Mouse (Mus musculus) lung, postnatal 14 days (tissue): Measurements from ENCODE around the gene Slc9a3r1.

Experiments
- DNase-seq: peaks from one replicate; pipeline ENCODE4 v3.0.0; 2021

The Slc9a3r1 gene

DNA sequence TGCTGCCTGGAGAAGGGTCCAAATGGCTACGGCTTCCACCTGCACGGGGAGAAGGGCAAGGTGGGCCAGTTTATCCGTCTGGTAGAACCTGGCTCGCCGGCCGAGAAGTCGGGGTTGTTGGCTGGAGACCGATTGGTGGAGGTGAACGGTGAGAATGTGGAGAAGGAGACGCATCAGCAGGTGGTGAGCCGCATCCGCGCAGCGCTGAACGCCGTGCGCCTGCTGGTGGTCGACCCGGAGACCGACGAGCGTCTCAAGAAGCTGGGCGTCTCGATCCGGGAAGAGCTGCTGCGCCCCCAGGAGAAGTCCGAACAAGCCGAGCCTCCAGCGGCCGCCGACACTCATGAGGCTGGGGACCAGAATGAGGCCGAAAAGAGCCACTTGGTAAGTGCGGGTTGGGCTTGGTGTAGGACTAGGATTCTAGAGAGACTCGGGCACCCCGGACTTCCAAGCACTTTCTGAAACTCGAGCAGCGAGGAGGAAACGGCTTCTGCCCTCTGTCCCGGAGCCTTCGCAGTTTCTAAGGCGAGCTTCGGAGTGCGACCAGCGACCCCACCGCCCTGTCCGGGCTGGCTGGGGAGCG, 518 bp downstream of the Slc9a3r1 start:
- peak; percentile 48 for DNase-seq

- no peak for DNase-seq
These were observed 1.3 kb downstream of the Slc9a3r1 start for GRCm38 (mm10) chr11:115164341-115164975.

DNA sequence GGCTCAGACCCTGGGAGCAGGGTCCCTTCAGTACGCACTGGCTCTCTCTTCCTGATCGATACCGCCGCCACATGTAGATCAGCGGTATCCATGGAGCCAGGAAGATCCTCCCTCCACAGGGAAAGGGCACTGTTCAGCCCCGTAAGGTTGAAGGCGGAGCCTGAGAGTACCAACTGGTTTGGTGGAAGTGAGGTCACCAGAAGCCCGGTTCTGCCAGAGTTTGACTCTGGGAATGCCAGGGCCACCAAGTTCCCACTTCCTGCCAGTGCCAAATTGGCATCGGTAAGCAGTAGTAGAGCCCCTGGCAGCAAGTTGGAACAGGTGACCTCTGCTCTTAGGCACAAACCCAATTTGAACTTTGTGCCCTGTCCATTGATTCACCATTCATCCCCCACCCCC, 1.8 kb downstream of the Slc9a3r1 start:
- DNase-seq, result peak; percentile 38

GRCm38 (mm10) chr11:115166776-115167175, 3.6 kb downstream of the Slc9a3r1 start:
- DNase-seq, result no peak

GRCm38 (mm10) chr11:115167631-115168249, 4.6 kb downstream of the Slc9a3r1 start:
- DNase-seq, result no peak

DNA sequence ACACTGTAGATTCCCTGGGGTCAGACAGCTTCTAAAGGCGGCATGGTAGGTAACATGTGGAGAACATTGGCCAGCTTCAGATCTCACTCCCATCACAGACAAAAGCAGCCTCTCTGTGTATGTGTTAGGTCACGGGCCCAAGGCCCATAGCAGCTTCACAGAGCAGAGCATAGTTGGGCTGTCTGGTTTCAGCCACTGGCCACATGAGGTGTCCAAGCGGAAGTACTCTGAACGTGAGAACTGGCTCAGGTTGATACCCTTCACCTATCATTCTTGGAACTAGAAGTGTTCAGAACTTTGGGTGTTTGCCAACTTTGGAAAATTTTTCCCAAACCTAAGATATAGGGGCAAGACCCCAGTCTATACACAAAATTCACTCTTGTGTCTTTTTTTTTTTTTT, 6.3 kb downstream of the Slc9a3r1 start:
- no peak for DNase-seq

- DNase-seq, result no peak
These were observed 8.0 kb downstream of the Slc9a3r1 start for GRCm38 (mm10) chr11:115171125-115171524.

- peak; percentile 50 for DNase-seq
These were observed 9.7 kb downstream of the Slc9a3r1 start for GRCm38 (mm10) chr11:115172825-115173287.

DNA sequence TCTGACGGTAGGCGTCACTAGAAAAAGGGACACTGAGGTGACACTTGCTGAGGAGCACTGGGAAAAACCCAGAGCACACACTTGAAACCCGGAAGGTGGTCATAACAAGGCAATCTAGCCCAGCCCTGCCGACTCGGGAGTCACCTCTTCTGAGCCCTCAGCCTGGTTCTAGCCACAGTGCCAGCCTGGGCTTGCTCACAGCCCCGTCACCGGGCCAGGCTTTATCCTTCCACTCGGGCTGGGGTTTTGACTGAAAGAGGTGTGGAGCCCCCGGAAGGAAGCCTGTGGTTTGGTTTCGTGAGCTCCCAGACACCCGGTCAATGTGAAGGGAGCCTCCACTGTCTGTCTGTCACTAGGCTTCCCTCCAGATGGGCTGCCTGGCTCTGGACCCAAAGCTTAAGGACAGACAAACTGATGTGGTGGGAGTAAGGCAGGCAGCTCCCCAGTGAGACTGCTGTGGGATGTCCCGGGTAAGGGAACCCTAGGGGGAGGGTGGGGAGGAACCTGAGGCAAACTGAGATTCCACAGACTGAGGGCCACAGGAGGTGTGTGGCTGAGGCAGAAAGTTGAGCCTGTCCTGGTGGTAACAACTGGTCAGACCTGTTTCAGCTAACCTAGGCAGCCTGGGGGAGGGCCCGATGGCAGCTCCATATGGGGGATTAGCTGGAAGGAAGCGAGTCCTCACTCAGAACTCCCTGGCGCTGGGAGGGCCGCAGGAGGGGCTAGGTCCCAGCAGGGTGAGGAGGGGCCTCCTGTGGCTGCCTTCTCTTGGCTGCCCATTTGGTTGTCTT, 10.6 kb downstream of the Slc9a3r1 start:
- no peak for DNase-seq

GRCm38 (mm10) chr11:115176399-115177190, 13.5 kb downstream of the Slc9a3r1 start:
- DNase-seq, result no peak

DNA sequence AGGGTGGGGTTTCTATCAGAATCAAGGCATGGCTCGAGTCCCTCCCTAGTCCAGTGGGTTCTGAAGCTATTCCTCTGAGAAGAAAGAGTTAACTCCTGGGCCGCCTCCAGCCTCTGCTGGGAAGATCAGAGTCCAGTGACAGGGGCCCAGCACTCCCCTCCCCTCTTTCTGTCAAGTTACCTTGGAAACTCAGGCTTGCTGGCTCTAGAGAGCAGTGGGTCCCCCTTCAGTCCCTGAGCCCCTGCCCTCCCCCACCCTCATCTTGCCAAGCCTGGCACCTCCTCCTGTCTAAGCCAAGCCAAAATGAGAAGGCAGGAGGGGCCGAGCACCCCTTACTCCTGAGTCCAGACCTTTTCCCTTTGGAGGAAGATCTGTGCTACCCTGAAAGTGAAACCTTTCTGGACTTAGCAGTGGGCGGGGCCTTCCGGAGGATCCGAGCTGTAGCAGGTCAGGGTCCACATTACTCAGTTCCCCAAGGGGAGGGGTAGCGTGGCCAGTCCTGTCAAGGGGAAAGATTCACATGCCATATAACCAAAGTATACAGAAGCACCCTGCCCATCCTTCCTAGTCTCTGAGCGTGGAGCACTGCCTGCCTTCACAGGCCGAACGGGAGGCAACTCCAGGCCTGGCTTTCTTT, 14.5 kb downstream of the Slc9a3r1 start:
- DNase-seq, result no peak

- DNase-seq, result no peak
These were observed 15.6 kb downstream of the Slc9a3r1 start for GRCm38 (mm10) chr11:115178766-115179165.

GRCm38 (mm10) chr11:115179191-115179590, 16.1 kb downstream of the Slc9a3r1 start:
- no peak for DNase-seq

DNA sequence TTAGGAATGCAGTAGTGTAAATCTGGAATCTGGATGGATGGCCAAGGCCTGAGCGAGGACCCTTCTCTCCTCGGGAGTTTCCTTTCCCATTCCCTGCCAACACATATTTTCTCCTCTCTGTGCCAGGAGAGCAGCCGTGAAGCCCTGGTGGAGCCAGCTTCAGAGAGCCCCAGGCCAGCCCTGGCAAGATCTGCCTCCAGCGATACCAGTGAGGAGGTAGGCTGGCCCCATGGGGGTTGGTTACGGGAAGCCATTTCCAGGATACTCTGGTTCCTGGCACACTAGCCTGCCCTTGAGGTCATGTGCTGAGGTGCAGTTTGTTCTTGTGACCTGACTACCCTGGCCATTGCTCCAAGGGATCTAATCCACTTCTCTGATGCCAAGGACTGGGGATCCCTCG, 16.7 kb downstream of the Slc9a3r1 start:
- no peak for DNase-seq

DNA sequence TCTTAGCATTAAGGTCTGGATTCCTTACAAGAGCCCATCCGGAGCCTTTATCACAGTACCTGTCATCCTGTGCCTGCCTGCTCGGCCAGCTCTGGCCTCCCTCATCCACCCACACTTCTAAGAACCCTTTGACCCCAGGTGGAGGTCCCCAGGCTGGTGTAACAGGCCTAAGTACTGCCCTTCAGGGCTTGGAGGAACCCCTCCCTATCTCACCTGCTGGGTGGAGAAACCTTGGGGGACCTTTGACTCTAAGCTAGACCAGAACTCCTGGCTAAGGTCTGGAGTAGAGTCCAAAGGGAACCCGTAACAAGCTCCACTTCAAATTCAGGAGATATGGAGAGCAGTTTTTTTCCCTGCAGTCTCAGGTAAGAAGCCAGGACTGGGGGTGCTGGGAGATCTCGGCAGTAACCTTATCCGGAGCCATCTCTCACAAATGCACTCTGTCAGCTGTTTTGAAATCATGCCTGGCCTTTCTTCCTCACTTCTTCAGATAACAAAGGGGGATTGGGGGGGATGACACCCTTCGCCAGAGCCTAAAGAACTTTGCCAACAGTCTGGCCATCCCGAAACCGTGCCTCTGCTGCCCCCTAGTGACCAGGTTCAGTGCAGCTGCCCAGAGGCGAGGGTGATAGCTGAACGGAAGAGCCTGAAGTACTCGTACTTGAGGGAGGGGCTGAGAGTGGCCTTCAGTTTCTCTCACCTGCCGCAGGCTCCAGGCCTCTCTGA, 18.9 kb downstream of the Slc9a3r1 start:
- DNase-seq, result peak; percentile 91

- DNase-seq, result no peak
These were observed 21.8 kb downstream of the Slc9a3r1 start for GRCm38 (mm10) chr11:115184973-115185372.

- peak; percentile 100 for DNase-seq
These were observed 24.1 kb downstream of the Slc9a3r1 start, which contains the start of gene Tmem104 for GRCm38 (mm10) chr11:115187224-115187639. Gene Tmem104, plus strand, starts transcription at chr11:115187487.

DNA sequence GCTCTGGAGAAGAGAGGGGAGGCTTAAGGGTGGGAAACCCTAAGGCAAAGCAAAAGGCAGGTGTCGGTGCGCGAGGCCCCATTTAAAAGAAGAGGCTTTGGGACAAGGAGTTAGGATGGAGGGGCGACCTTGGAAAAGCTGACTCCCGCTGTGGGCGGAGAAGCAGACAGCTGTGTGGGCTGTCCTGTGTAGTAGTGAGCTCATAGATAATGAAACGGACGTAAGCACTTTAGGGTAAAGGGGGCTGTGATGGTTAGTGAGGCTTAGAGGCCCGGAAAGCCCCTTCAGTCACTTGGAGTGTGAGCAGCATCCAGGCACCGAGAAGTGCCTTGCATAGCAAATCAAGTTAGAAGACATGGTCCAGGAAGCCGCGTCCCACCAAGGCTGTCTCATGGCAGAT, 24.6 kb downstream of the Slc9a3r1 start, which contains the start of gene Nat9:
Nat9 (minus strand) TSS at position 167 of the 400 bp plus-strand sequence.
- DNase-seq, result no peak

DNA sequence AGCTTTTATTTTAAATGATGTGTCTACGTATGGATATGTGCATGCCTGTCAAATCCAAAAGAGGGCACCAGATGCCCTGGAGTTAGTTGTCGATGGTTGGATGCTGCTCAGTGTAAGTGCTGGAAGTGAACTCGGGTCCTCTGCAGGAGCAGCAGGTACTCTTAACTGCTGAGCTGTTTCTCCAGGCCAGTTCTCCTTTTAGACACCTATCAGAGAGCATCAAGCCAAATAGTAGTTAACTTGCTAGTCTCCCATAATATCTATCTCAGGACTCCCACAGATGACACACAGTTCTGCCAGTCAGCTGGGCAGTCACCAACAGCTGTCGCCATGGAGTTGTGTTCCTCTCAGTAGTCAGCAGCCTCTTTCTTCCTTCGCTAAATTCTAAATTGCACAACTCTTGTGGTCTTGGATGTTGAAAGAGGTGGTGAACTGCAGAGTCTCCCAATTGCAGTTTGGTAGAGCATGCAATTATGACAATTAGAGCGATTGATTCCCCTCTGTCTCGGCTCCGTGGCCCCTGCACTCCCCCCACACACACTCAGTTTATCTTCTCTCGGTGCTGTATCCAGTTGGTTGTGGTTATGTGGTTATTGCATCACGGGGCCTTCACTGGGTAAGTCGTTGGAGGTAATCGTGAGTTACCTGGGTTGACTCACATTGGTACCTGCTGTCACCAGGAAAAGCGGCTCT, 25.5 kb downstream of the Slc9a3r1 start:
- no peak for DNase-seq

- no peak for DNase-seq
These were observed 26.2 kb downstream of the Slc9a3r1 start for GRCm38 (mm10) chr11:115189304-115189703.

DNA sequence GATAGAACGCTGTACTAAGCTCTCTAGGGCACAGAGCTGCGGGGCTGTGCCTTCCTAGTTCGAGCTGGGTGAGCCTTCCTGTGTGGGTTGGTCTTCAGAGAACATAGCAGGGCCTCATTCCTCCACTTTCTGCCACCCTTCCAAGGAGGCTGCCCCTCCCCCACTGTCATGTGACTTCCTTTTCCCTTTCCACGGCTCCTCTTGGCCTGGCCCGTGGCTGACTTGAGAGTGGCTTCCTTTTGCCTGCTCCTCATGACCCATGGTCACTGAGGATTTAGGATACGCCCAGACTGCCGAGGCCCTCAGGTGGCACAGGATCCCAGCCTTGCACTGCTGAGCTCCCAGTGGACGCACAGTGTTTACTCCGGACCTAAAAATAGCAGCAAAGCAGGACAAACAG, 29.0 kb downstream of the Slc9a3r1 start:
- peak; percentile 73 for DNase-seq
